Mouse (Mus musculus): ENCODE measurements around the gene Fiz1. TPM values are rescaled to one million over a fixed set of nuclear protein-coding genes. Genes with fewer than 3 reads are reported as not detected.

Gene Fiz1
- polyA plus RNA-seq, 1 experiment from 2014 or later, result 40.3 TPM

DNA sequence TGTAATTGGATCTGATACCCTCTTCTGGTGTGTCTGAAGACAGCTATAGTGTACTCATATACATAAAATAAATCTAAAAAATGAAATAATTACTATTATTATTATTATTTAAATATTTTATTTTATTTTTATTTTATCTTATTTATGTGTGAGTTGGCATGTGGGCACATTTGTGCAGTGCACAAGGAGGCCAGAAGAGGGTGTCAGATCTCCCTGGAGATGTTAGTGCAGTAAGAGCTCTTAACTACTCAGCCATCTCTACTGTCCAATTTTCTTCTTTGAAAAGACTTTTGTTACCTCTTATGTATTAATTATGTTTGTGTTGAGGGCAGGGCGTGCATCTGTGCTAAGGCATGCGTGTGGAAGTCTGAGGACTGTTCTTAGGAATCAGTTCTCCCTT is 14.6 kb downstream of the Fiz1 start:
- Histone ChIP-seq H3K4me2 (ENCODE audit: low read length) (no peak overlapping the region), H3K9ac (ENCODE audit: low read length) (no peak overlapping the region), H3K36me3 (ENCODE audit: control insufficient read depth, insufficient read depth, low read length) (no peaks in the 10 kb centered on the region), H3K27ac (ENCODE audit: low read depth) (no peak overlapping the region), H3K4me3 (ENCODE audit: low read depth, low read length) (no peak overlapping the region), H3K27me3 (replicated peaks; ENCODE audit: control insufficient read depth, insufficient read depth, low read length) (no peaks in the 10 kb centered on the region), H3K4me1 (replicated peaks; ENCODE audit: control insufficient read depth, insufficient read depth, low read length) (peaks cover 7% of the 10 kb centered on the region), H3K9me3 (ENCODE audit: control insufficient read depth, low read length) (no peaks in the 10 kb centered on the region)
- WGBS, result 60% methylated on average over 2 of the region's 2 CpGs
- ATAC-seq (replicated peaks; ENCODE audit: low FRiP score, low TSS enrichment, low read depth) (no peak), DNase-seq (ENCODE audit: low spot score) (no peak)

DNA sequence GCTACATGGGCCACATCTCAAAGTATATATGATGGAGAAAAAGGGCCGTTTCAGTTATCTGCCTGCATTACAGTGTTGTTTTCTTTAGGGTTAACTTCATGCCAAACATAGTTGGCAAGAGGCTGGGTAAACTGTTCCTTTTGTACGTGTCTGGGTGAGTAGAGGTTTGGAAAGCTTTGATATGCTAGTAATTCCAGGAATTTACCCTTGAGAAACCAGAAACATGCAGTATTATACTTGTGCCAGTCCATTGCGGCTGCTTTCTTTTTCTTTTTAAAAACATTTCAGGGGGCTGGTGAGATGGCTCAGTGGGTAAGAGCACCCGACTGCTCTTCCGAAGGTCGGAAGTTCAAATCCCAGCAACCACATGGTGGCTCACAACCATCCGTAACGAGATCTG is 17.6 kb downstream of the Fiz1 start:
- no peak overlapping the region for H3K9ac ChIP-seq (ENCODE audit: low read length)
- peaks cover 20% of the 10 kb centered on the region for H3K36me3 ChIP-seq (ENCODE audit: control insufficient read depth, insufficient read depth, low read length)
- peaks cover 11% of the 10 kb centered on the region; the same call in 1 of the 2 replicates for H3K9me3 ChIP-seq (ENCODE audit: control insufficient read depth, low read length)
- peak overlapping the region; percentile 82 for H3K4me2 ChIP-seq (ENCODE audit: low read length)
- H3K27ac ChIP-seq (ENCODE audit: low read depth), result no peak overlapping the region
- H3K4me1 ChIP-seq (replicated peaks; ENCODE audit: control insufficient read depth, insufficient read depth, low read length), result peaks cover 11% of the 10 kb centered on the region
- peak overlapping the region; percentile 55; the same call in 1 of the 2 replicates for H3K4me3 ChIP-seq (ENCODE audit: low read depth, low read length)
- ATAC-seq (replicated peaks; ENCODE audit: low FRiP score, low TSS enrichment, low read depth) (no peak), DNase-seq (ENCODE audit: low spot score) (no peak)
- H3K27me3 ChIP-seq (replicated peaks; ENCODE audit: control insufficient read depth, insufficient read depth, low read length), result no peaks in the 10 kb centered on the region; the same call in 1 of the 2 replicates
- whole genome bisulfite sequencing, result 59% methylated on average over 6 of the region's 8 CpGs

DNA sequence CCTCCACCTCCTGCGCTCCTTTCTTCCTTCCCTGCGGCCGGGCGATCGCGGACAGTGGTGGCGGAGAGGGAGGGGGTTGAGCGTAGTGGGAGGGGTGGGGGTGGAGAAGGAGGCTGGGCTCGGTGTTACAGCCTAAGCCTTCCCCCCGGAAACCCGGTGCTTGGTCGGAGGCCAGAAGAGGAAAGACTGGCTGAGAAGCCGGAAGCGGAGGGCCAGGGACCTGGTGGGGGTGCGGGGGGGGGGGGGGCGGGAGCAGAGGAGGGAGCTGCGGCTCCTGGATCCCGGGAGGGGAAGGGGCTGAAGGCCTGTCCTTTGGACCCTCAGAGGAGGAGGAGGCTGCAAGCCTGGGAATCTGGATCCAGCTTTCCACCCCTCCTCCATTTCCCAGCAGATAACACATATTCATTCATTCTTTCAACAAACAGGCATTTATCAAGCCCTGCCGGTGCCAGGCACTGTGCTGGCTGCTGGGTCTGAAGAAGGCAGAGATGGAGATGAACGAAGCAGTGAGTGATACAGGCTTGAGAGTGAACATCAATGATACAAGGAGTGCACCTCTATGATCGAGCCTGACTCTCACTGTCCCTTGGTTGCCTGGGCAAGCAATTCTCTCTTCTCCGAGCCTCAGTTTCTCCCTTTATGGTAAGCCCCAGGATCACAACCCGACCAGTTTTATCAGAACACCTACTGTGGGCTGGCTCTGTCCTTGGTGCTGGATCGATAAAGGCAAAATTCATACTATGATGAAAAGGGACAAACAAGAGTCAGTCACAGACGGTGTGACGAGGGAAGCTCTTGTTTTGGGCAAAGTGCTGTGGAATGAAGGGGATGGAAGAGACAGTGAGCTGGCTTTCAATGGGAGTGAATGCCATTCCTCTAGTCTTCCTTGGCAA is 18.2 kb downstream of the Fiz1 start, which contains the start of gene Zfp579:
Gene Zfp579, minus strand, starts transcription at position 156 of the 893 bp plus-strand sequence.
- H3K4me3 ChIP-seq (ENCODE audit: low read depth, low read length), result peak within 1 kb of the TSS; percentile 55
- peak within 1 kb of the TSS; percentile 55 for H3K9ac ChIP-seq (ENCODE audit: low read length)
- peak; percentile 97 for DNase-seq (ENCODE audit: low spot score)
- H3K9me3 ChIP-seq (ENCODE audit: control insufficient read depth, low read length), result peaks cover 11% of the 10 kb centered on the region; the same call in 1 of the 2 replicates
- 6% methylated on average over 21 of the region's 26 CpGs for WGBS
- peaks cover 20% of the 10 kb centered on the region for H3K36me3 ChIP-seq (ENCODE audit: control insufficient read depth, insufficient read depth, low read length)
- H3K27ac ChIP-seq (ENCODE audit: low read depth), result peak within 1 kb of the TSS; percentile 57; the same call in 1 of the 2 replicates
- H3K4me2 ChIP-seq (ENCODE audit: low read length), result peak within 1 kb of the TSS; percentile 82
- H3K4me1 ChIP-seq (replicated peaks; ENCODE audit: control insufficient read depth, insufficient read depth, low read length), result peaks cover 11% of the 10 kb centered on the region
- ATAC-seq (replicated peaks; ENCODE audit: low FRiP score, low TSS enrichment, low read depth), result peak; percentile 89
- H3K27me3 ChIP-seq (replicated peaks; ENCODE audit: control insufficient read depth, insufficient read depth, low read length), result no peaks in the 10 kb centered on the region; the same call in 1 of the 2 replicates

- Histone ChIP-seq H3K9me3 (ENCODE audit: control insufficient read depth, low read length) (peaks cover 11% of the 10 kb centered on the region; the same call in 1 of the 2 replicates), H3K27me3 (replicated peaks; ENCODE audit: control insufficient read depth, insufficient read depth, low read length) (no peaks in the 10 kb centered on the region; the same call in 1 of the 2 replicates), H3K9ac (ENCODE audit: low read length) (peak overlapping the region; percentile 55), H3K36me3 (ENCODE audit: control insufficient read depth, insufficient read depth, low read length) (peaks cover 20% of the 10 kb centered on the region), H3K4me1 (replicated peaks; ENCODE audit: control insufficient read depth, insufficient read depth, low read length) (peaks cover 11% of the 10 kb centered on the region), H3K4me3 (ENCODE audit: low read depth, low read length) (peak overlapping the region; percentile 55), H3K4me2 (ENCODE audit: low read length) (peak overlapping the region; percentile 82), H3K27ac (ENCODE audit: low read depth) (no peak overlapping the region)
- WGBS, result 5% methylated on average over 19 of the region's 19 CpGs
- DNase-seq (ENCODE audit: low spot score) (peak; percentile 60), ATAC-seq (replicated peaks; ENCODE audit: low FRiP score, low TSS enrichment, low read depth) (peak; percentile 7)
Observed at GRCm38 (mm10) chr7:4995268-4996002, 19.1 kb downstream of the Fiz1 start.

DNA sequence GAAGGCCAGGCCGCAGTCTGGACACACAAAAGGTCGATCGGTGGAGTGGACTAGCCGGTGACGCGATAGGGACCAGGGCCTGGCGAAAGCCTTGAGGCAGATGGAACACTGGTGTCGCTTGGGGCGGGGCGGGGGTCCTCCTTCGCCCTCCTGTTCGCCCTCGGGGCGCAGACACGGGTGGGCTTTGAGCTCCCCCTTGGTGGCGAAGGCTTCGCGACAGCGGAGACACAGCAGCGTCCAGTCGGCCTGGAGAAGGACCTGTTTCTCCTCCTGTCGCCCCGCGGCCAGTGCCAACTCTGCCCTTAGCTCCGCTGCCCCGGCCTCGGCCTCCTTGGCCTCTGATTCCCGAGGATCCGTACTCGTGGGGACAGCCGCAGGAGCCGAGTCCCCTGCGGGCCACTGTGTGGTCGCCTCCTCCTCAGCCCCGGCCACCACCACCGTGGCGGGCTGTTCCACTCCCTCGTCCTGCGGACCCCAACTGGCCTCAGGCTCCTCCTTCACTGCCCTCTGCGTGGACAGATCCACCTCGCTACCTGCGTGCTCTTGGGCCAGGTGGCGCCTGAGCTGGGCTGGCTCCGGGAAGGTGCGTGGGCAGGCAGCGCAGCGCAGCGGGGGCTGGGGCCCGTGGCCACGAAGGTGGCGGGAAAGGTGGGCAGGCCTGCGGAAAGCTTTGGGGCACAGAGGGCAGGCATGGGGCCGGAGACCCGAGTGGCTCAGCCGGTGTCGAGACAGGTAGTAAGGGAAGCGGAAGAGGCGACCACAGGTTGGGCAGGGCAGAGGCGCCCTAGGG is 20.3 kb downstream of the Fiz1 start:
- no peak for DNase-seq (ENCODE audit: low spot score)
- Histone ChIP-seq H3K36me3 (ENCODE audit: control insufficient read depth, insufficient read depth, low read length) (peaks cover 20% of the 10 kb centered on the region), H3K9ac (ENCODE audit: low read length) (no peak overlapping the region), H3K9me3 (ENCODE audit: control insufficient read depth, low read length) (peaks cover 11% of the 10 kb centered on the region; the same call in 1 of the 2 replicates), H3K27me3 (replicated peaks; ENCODE audit: control insufficient read depth, insufficient read depth, low read length) (no peaks in the 10 kb centered on the region; the same call in 1 of the 2 replicates), H3K4me3 (ENCODE audit: low read depth, low read length) (no peak overlapping the region), H3K4me2 (ENCODE audit: low read length) (peak overlapping the region; percentile 82; the same call in 1 of the 2 replicates), H3K27ac (ENCODE audit: low read depth) (no peak overlapping the region), H3K4me1 (replicated peaks; ENCODE audit: control insufficient read depth, insufficient read depth, low read length) (peaks cover 11% of the 10 kb centered on the region)
- 59% methylated on average over 59 of the region's 59 CpGs for WGBS
- ATAC-seq (replicated peaks; ENCODE audit: low FRiP score, low TSS enrichment, low read depth), result no peak

DNA sequence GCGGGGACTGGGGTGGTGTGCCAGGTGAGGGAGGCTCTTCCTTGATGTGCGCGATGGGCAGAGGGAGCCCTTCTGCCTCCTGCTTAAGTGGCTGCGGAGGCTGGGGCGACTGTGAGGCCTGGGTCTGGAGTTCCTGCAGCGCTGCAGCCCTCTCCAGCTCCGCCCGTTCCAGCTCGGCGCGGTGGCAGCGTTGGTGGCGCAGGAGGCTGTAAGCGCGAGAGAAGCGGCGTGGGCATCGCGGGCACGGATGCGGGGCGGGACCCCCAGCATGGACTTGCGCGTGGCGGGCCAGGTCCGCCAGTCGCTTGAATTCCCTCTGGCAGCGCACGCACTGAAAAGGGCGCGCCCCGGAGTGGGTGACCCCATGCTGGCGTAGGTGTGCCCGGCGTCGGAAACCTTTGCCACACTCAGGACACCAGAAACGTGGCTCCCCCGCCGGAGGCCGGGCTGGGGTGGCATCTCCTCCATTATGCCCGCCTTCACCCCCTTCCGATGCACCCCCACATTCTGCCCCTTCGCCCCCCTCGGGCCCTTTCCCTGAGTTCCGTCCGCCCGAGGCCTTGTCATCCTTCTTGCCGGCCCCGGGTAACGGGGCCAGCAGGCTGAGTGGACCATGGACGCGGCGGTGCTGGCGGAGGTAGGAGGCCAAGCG is 21.0 kb downstream of the Fiz1 start:
- Histone ChIP-seq H3K9ac (ENCODE audit: low read length) (no peak overlapping the region), H3K4me2 (ENCODE audit: low read length) (no peak overlapping the region), H3K27ac (ENCODE audit: low read depth) (no peak overlapping the region), H3K36me3 (ENCODE audit: control insufficient read depth, insufficient read depth, low read length) (peaks cover 20% of the 10 kb centered on the region), H3K4me3 (ENCODE audit: low read depth, low read length) (no peak overlapping the region), H3K9me3 (ENCODE audit: control insufficient read depth, low read length) (peaks cover 11% of the 10 kb centered on the region; the same call in 1 of the 2 replicates), H3K4me1 (replicated peaks; ENCODE audit: control insufficient read depth, insufficient read depth, low read length) (peaks cover 11% of the 10 kb centered on the region), H3K27me3 (replicated peaks; ENCODE audit: control insufficient read depth, insufficient read depth, low read length) (no peaks in the 10 kb centered on the region; the same call in 1 of the 2 replicates)
- 51% methylated on average over 55 of the region's 55 CpGs for WGBS
- ATAC-seq (replicated peaks; ENCODE audit: low FRiP score, low TSS enrichment, low read depth) (no peak), DNase-seq (ENCODE audit: low spot score) (no peak)

DNA sequence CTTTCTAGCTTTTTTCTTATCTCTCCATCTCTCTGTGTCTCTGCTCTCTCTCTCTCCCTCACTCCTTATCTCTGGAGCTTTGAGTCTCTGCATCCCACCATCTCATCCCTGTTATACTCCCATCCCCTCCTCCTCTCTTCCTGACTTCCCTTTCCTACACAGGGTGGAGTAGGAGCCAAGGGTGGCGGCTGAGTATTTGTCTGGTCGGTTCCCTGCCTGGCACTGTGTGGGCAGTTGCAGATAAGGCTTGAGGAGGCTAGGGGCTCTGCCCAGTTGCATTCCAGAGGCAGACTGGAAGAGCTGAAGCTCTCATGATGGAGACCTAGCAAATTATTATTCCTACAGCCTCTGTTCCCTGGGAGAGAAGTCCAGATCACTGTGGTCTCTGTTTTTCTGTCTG is 26.2 kb downstream of the Fiz1 start:
- H3K27ac ChIP-seq (ENCODE audit: low read depth), result no peak overlapping the region
- H3K4me3 ChIP-seq (ENCODE audit: low read depth, low read length), result no peak overlapping the region
- no peak for DNase-seq (ENCODE audit: low spot score)
- H3K4me2 ChIP-seq (ENCODE audit: low read length), result no peak overlapping the region
- ATAC-seq (replicated peaks; ENCODE audit: low FRiP score, low TSS enrichment, low read depth), result no peak
- 47% methylated on average over 2 of the region's 2 CpGs for WGBS
- H3K36me3 ChIP-seq (ENCODE audit: control insufficient read depth, insufficient read depth, low read length), result peaks cover 11% of the 10 kb centered on the region
- H3K9me3 ChIP-seq (ENCODE audit: control insufficient read depth, low read length), result no peaks in the 10 kb centered on the region
- no peaks in the 10 kb centered on the region for H3K27me3 ChIP-seq (replicated peaks; ENCODE audit: control insufficient read depth, insufficient read depth, low read length)
- H3K9ac ChIP-seq (ENCODE audit: low read length), result no peak overlapping the region
- H3K4me1 ChIP-seq (replicated peaks; ENCODE audit: control insufficient read depth, insufficient read depth, low read length), result no peaks in the 10 kb centered on the region

Measured in intestine, embryonic 14.5 days (tissue).